Mouse (Mus musculus): Measurements from ENCODE around the gene Smad9. TPM values are rescaled to one million over a fixed set of nuclear protein-coding genes. Genes with fewer than 3 reads are reported as not detected.

Smad9 gene
- polyA plus RNA-seq, 1 experiment from 2014 or later: not detected

DNA sequence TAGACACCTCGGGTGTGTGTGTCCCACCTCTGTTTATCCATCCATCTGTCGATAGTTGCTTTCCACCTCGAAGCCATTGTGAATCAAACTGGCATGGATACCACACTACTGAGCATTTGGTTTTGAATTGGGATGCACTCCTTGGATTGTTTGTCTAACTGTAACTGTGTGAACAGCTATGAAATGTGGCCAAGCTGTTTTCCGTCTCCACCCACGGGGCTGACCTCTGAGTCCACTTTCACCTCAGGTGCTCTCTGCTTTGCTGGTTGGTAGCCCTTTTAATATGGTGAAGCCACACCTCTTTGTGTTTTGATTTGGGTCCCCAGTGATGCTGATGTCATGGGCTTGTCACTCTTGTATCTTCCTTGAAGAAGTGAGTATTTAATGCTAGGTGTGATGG lies 11.4 kb downstream of the Smad9 start:
- WGBS (ENCODE audit: missing documents): 86% methylated on average over 5 of the region's 5 CpGs
- Histone ChIP-seq H3K4me3 (ENCODE audit: inconsistent target) (no peak overlapping the region), H3K79me2 (ENCODE audit: inconsistent target) (no peaks in the 10 kb centered on the region)

DNA sequence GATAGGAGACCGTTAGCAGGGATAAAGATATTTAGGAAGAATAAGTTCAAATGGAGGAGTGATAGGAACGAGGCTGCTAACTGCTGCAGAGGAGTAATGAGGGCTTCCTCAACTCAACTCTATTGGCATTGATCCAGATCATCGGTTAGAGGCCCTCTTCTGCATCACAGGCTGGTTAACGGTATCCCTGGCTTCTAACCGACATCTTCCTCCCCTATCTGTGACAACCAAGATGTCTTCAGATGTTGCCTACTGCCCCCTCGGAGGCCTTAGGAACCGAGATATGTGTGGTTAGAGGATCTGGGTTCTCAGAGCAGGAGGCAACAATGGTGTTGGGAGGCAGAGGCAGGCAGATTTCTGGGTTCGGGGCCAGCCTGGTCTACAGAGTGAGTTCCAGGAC lies 13.2 kb downstream of the Smad9 start:
- no peak overlapping the region for H3K27ac ChIP-seq
- no peak overlapping the region for H3K4me3 ChIP-seq (ENCODE audit: inconsistent target)
- 73% methylated on average over 8 of the region's 8 CpGs for WGBS (ENCODE audit: missing documents)
- no peaks in the 10 kb centered on the region for H3K79me2 ChIP-seq (ENCODE audit: inconsistent target)
- no peaks in the 10 kb centered on the region for H3K36me3 ChIP-seq (ENCODE audit: inconsistent target)

More for the DNA sequence above, 11.4 kb downstream of the Smad9 start:
- H3K36me3 ChIP-seq (ENCODE audit: inconsistent target): no peaks in the 10 kb centered on the region
- no peak overlapping the region for H3K27ac ChIP-seq

DNA sequence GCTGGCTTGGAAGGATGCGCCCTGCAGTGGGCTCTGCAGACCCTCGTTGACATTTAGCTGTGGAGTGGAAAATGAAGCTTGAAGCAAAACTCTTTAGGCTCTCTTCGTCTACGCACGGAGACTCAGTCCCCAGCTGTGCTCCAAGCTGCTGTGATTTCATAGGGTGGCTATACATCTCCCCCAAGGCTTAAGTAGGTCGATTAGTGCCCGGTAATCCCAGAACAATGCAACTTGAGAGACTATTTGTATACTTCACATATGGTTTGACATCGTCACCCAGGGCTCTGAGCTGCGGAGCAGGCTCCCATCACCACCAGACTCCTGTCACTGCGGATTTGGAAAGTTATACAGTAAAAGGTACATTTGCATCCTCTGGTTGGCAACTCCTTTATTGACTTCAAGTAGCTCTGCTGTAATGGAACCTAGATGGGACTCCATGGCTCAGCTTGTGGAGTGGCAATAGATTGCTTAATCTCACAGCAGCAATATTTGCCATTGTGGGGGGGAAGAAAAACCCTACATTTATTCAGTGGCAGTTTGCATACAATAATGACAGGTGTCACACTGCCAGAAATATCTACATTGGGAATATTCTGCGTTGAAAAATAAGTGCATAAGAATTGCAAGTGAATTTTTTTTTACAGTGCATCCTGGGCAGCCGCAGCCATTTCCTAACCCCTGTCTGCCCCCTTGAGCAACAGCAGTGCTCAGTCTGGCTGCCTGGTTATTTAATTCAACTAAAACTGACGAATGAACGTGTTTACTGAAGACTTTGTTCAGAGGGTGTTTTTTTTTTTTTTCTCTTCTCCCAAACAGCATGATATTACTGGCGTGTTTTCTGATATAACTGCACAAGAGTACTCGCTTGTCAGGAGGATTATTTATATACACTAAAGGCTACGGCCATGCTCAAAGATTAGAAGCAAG lies 14.2 kb downstream of the Smad9 start:
- Histone ChIP-seq H3K27ac (no peak overlapping the region), H3K4me3 (ENCODE audit: inconsistent target) (no peak overlapping the region), H3K79me2 (ENCODE audit: inconsistent target) (no peaks in the 10 kb centered on the region), H3K36me3 (ENCODE audit: inconsistent target) (no peaks in the 10 kb centered on the region)
- WGBS (ENCODE audit: missing documents): 86% methylated on average over 17 of the region's 17 CpGs

DNA sequence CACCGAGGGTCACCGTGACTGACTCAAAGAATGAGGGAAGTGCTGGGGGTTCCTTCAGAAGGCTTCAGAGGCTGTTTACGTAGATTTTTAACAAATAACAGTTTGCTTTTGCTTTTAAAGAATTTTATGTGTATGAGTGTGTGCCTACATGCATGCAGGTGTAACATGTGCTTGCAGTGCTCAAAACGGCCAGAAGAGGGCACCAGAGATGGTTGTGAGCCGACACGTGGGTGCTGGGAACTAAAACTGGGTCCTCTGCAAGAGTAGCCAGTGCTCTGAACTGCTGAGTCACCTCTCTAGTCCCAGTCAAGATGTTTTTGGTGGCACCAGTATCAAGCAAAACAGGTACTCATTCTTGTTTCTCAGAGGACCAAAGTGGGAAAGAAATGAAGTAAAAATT lies 18.2 kb downstream of the Smad9 start:
- Histone ChIP-seq H3K79me2 (ENCODE audit: inconsistent target) (no peaks in the 10 kb centered on the region), H3K36me3 (ENCODE audit: inconsistent target) (no peaks in the 10 kb centered on the region), H3K27ac (no peak overlapping the region), H3K4me3 (ENCODE audit: inconsistent target) (no peak overlapping the region)
- WGBS (ENCODE audit: missing documents): 79% methylated on average over 6 of the region's 6 CpGs

DNA sequence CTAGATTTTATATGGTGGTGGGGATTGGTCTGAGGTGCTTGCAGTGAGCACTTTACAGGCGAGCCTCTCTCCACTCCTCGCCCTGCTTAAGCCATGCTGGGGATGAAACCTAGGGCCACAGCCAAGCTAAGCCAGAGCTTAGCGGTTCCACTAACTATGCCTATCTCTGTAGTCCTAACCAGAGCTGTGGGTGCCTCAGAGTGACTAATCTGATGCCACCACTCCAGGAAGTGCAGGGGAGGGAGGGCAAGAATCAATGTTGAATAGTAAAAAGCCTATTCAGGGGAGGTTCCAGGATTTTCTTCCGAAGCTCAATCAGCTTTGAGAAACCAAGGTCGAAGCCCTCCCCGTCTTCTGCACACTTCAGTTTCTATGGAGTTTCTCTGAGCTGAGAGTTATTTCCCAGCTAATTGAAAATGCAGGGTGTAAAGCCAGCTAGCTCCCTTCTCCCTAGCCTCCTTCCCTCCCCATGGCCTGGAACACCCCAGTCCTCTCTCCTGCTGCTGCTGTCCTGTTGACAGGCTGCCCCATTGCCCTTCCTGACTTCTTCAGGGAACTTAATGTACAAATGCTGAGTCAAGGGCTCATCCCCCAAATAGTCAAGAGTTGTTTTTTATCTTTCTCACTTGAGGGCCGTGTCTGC lies 20.7 kb downstream of the Smad9 start:
- Histone ChIP-seq H3K36me3 (ENCODE audit: inconsistent target) (no peaks in the 10 kb centered on the region), H3K79me2 (ENCODE audit: inconsistent target) (no peaks in the 10 kb centered on the region), H3K27ac (no peak overlapping the region), H3K4me3 (ENCODE audit: inconsistent target) (no peak overlapping the region)
- 93% methylated on average over 7 of the region's 7 CpGs for WGBS (ENCODE audit: missing documents)

DNA sequence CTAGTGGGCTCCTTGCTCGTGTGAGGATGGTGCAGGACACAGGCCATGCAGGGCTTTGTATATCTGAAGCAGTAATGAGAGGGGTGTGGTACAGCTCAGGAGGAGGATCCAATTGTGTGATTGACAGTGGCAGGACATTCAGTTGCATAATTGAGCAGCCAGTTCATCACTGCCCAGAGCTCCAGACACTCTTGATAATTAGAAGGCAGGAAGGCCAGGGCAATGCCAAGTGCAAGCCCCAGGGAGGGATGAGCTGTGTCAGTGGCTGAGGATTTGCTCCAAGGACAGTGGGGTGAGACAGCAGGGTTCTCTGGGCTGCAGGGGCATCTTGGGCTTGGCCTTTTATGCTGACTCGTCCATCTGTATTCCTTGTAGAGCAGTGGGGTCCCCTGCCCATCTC lies 35.2 kb downstream of the Smad9 start:
- Histone ChIP-seq H3K27ac (no peak overlapping the region), H3K36me3 (ENCODE audit: inconsistent target) (no peaks in the 10 kb centered on the region), H3K79me2 (ENCODE audit: inconsistent target) (no peaks in the 10 kb centered on the region), H3K4me3 (ENCODE audit: inconsistent target) (no peak overlapping the region)
- WGBS (ENCODE audit: missing documents): 59% methylated on average over 2 of the region's 2 CpGs

DNA sequence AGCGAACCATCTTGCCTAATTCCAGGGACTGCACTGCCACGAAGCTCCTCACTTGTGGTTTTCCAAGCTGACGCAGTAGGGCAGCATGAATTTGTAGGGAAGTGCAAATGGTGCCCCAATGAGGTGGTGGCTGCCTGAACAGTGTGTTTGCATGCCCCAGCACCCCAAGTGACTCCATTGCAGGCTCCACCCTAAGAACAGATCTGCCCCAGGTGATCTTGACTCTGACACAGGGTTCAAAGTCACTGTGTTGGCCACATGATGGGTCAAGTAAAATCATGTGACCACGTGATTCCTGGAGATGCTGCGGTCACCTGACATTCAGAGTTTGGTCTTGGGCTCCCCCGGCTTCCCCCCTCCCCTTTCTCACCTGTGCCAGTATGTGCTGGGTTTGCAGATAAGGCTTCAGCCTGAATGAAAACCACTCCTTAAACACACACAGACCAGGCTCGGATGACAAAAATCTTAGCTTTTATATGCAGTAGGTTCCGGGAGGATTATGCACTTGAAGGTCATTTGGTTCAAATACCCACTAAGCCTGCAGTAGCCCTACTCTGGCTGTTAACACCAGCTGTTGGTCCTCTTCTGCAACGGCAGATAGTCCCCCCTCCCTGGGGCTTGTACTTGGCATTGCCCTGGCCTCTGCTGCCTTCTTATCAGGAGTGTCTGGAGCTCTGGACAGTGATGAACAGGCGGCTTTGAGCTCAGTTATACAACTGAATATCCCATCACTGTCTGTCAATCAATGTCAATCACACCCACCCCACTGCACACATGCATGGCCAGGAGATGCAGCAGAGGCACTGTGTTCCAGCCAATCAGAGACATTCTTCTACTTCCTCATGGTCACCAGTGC lies 36.7 kb downstream of the Smad9 start:
- WGBS (ENCODE audit: missing documents): 85% methylated on average over 9 of the region's 10 CpGs
- Histone ChIP-seq H3K36me3 (ENCODE audit: inconsistent target) (no peaks in the 10 kb centered on the region), H3K4me3 (ENCODE audit: inconsistent target) (no peak overlapping the region), H3K27ac (no peak overlapping the region), H3K79me2 (ENCODE audit: inconsistent target) (no peaks in the 10 kb centered on the region)

DNA sequence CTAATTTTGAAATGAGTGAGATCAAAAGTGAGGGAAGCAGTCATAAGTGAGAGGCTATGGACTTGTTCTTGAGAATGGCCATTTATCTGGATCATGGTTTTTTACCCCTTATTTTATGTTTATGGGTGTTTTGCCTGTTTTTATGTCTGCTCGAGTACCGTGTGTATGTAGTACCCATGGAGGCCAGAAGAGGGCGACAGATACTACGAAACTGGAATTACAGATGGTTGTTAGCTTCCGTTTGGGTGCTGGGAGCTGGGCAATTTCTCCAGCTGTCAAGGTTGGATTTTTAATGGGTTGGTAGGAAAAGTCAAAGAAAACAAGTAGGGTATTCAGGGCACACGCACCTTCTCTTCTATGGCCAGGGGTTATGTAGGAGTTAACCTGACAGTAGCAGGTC lies 38.4 kb downstream of the Smad9 start:
- Histone ChIP-seq H3K4me3 (ENCODE audit: inconsistent target) (no peak overlapping the region), H3K79me2 (ENCODE audit: inconsistent target) (no peaks in the 10 kb centered on the region), H3K27ac (no peak overlapping the region), H3K36me3 (ENCODE audit: inconsistent target) (no peaks in the 10 kb centered on the region)
- WGBS (ENCODE audit: missing documents): 86% methylated on average over 6 of the region's 6 CpGs

- 90% methylated on average over 5 of the region's 5 CpGs for WGBS (ENCODE audit: missing documents)
- no peaks in the 10 kb centered on the region for H3K79me2 ChIP-seq (ENCODE audit: inconsistent target)
Observed at GRCm38 (mm10) chr3:54795379-54795778, 40.0 kb downstream of the Smad9 start.

GRCm38 (mm10) chr3:54795806-54796205 lies 40.4 kb downstream of the Smad9 start:
- 93% methylated on average over 1 of the region's 1 CpGs for WGBS (ENCODE audit: missing documents)
- Histone ChIP-seq H3K27ac (no peak overlapping the region), H3K4me3 (ENCODE audit: inconsistent target) (no peak overlapping the region), H3K36me3 (ENCODE audit: inconsistent target) (no peaks in the 10 kb centered on the region), H3K79me2 (ENCODE audit: inconsistent target) (no peaks in the 10 kb centered on the region)

More at GRCm38 (mm10) chr3:54795379-54795778, 40.0 kb downstream of the Smad9 start:
- no peak overlapping the region for H3K27ac ChIP-seq
- no peak overlapping the region for H3K4me3 ChIP-seq (ENCODE audit: inconsistent target)
- H3K36me3 ChIP-seq (ENCODE audit: inconsistent target): no peaks in the 10 kb centered on the region

DNA sequence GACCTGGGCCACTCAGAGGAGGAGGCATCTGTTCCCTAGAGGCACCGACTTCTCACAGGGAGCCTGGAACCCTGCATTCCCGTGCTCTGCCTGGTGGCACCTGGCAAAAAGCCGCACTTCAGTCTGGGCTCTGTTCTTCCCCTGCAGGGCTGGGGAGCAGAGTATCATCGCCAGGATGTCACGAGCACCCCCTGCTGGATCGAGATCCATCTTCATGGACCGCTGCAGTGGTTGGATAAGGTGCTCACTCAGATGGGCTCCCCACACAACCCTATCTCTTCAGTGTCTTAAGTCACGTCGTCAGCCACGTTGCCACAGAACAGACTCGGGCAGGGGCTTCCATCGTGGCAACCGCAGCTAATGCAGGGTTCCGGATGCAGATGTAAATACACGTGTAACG lies 41.8 kb downstream of the Smad9 start:
- Histone ChIP-seq H3K4me3 (ENCODE audit: inconsistent target) (no peak overlapping the region), H3K36me3 (ENCODE audit: inconsistent target) (no peaks in the 10 kb centered on the region)
- WGBS (ENCODE audit: missing documents): 34% methylated on average over 16 of the region's 16 CpGs

GRCm38 (mm10) chr3:54803713-54804112 lies 48.3 kb downstream of the Smad9 start:
- Histone ChIP-seq H3K27ac (no peak overlapping the region), H3K36me3 (ENCODE audit: inconsistent target) (peaks cover 14% of the 10 kb centered on the region), H3K4me3 (ENCODE audit: inconsistent target) (no peak overlapping the region), H3K79me2 (ENCODE audit: inconsistent target) (peaks cover 23% of the 10 kb centered on the region)
- WGBS (ENCODE audit: missing documents): 91% methylated on average over 8 of the region's 8 CpGs

More for the DNA sequence above, 41.8 kb downstream of the Smad9 start:
- no peak overlapping the region for H3K27ac ChIP-seq
- no peaks in the 10 kb centered on the region for H3K79me2 ChIP-seq (ENCODE audit: inconsistent target)

- peaks cover 14% of the 10 kb centered on the region for H3K36me3 ChIP-seq (ENCODE audit: inconsistent target)
- under 1% methylated on average over 47 of the region's 56 CpGs for WGBS (ENCODE audit: missing documents)
- H3K79me2 ChIP-seq (ENCODE audit: inconsistent target): peaks cover 23% of the 10 kb centered on the region
- peak overlapping the region; percentile 27 for H3K27ac ChIP-seq
- H3K4me3 ChIP-seq (ENCODE audit: inconsistent target): peak overlapping the region; percentile 75
Observed at GRCm38 (mm10) chr3:54807061-54807661, 51.8 kb downstream of the Smad9 start.

DNA sequence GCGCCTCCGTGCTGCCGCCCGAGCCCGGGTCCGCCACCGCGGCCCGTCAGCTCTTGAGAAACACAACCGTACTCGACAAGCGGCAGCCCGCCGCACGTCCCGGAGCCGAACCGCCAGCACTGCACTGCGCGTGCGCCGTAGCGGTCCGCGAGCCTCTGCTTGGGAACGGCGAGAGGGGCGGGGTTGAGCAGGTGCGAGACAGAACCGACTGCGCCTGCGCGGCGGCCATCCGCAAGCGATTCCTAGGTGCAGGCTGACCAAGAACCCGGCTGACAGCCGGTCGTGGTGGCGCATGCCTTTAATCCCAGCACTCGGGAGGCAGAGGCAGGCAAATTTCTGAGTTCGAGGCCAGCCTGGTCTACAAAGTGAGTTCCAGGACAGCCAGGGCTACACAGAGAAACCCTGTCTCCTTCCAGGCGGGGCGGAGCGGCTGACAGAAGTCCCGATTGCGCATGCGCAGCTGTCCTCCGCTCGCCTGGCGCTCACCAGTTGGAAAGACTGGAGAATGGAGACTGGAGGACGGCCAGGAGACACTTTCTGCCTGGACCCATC lies 52.4 kb downstream of the Smad9 start, which contains the start of gene Rfxap:
Gene Rfxap, minus strand, starts transcription at position 126 of the 552 bp plus-strand sequence.
- under 1% methylated on average over 45 of the region's 52 CpGs for WGBS (ENCODE audit: missing documents)

More for the DNA sequence above, 52.4 kb downstream of the Smad9 start, which contains the start of gene Rfxap:
- Histone ChIP-seq H3K4me3 (ENCODE audit: inconsistent target) (peak within 1 kb of the TSS; percentile 75), H3K36me3 (ENCODE audit: inconsistent target) (peaks cover 12% of the 10 kb centered on the region), H3K79me2 (ENCODE audit: inconsistent target) (peaks cover 23% of the 10 kb centered on the region), H3K27ac (peak within 1 kb of the TSS; percentile 39)
